Mouse (Mus musculus) neural tube, embryonic 14.5 days (tissue): Measurements from ENCODE around the gene Adprhl2. TPM values are rescaled to one million over a fixed set of nuclear protein-coding genes. Genes with fewer than 3 reads are reported as not detected.

Experiments used
- ATAC-seq: fragments of 200-750 bp; cut with Nextera tagmentation; 2 replicates; pipeline ENCODE4 v1.8.0; 2017; ENCODE audit warnings: low read depth, mild to moderate bottlenecking, moderate TSS enrichment, moderate library complexity
- H3K27ac ChIP-seq: fragments of 300-500 bp; sonication (generic); 2 replicates; pipeline ENCODE4 v1.5.1; 2014; ENCODE audit warnings: low read depth, mild to moderate bottlenecking, control low read depth, low read length, moderate library complexity, mixed read lengths
- H3K27me3 ChIP-seq: fragments of 300-500 bp; sonication (generic); 2 replicates; pipeline ENCODE4 v1.6.1; 2014; ENCODE audit warnings: low read length; ENCODE audit not compliant: control insufficient read depth, insufficient read depth
- H3K36me3 ChIP-seq: fragments of 300-500 bp; sonication (generic); 2 replicates; pipeline ENCODE4 v1.6.1; 2014; ENCODE audit warnings: low read length, mixed read lengths; ENCODE audit not compliant: control insufficient read depth, insufficient read depth
- H3K4me1 ChIP-seq: fragments of 300-500 bp; sonication (generic); 2 replicates; pipeline ENCODE4 v1.6.1; 2014; ENCODE audit warnings: low read length; ENCODE audit not compliant: control insufficient read depth, insufficient read depth
- H3K4me2 ChIP-seq: fragments of 300-500 bp; sonication (generic); 2 replicates; pipeline ENCODE4 v1.6.1; 2014; ENCODE audit warnings: mild to moderate bottlenecking, low read depth, low read length, control low read depth
- H3K4me3 ChIP-seq: fragments of 300-500 bp; sonication (generic); 2 replicates; pipeline ENCODE4 v1.5.1; 2014; ENCODE audit warnings: low read depth, low read length, control low read depth, mixed read lengths
- H3K9ac ChIP-seq: fragments of 300-500 bp; sonication (generic); replicated peaks from 2 replicates; pipeline ENCODE4 v1.6.1; 2014; ENCODE audit warnings: low read depth, mild to moderate bottlenecking, control low read depth, low read length, mixed read lengths
- H3K9me3 ChIP-seq: fragments of 300-500 bp; sonication (generic); 2 replicates; pipeline ENCODE4 v1.6.1; 2016; ENCODE audit warnings: low read length; ENCODE audit not compliant: control insufficient read depth
- WGBS: fragments of 180-500 bp; shearing (Covaris S2); extraction: QIAGEN DNeasy Blood & Tissue Kit; methylation state at CpG from one replicate; pipeline ENCODE4 v1.1.7; 2014; 5-methylcytosine and 5-hydroxymethylcytosine counted together
- polyA plus RNA-seq: library from polyadenylated mRNA; unstranded; fragments of >200 nt; fragmentation: Nextera tagmentation; extraction: Ambion mirVana; gene quantifications from 2 replicates; pipeline ENCODE4 v1.2.1, GENCODE M21; 2014

The Adprhl2 gene
- polyA plus RNA-seq, 1 experiment from 2014 or later, result 54.1 TPM

DNA sequence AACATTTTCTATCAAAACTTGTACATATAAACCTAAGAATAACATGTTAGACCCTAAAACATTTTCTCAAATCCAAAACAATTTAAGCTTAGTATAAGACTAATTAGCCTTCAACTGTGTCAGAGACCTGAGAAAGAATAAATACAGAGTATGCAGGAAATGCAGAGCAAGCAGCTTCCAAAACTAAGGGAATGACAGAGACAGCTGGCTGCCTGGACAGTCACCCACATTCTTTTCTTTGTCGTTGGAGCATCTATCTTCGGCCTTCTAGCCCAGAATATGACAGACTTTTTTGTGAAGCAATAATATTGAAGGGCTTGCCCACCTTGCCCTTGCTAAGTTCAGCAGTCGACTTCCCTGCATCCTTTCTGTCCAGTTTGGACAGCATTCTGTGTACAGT is 52.2 kb downstream of the Adprhl2 start:
- no peaks in the 10 kb centered on the region for H3K27me3 ChIP-seq
- 79% methylated on average over 3 of the region's 3 CpGs for WGBS
- no peak overlapping the region for H3K27ac ChIP-seq
- no peak overlapping the region for H3K9ac ChIP-seq
- H3K4me2 ChIP-seq, result no peak overlapping the region
- H3K4me3 ChIP-seq, result no peak overlapping the region
- H3K36me3 ChIP-seq, result peaks cover 16% of the 10 kb centered on the region; the same call in 1 of the 2 replicates
- H3K9me3 ChIP-seq, result no peaks in the 10 kb centered on the region
- no peak for ATAC-seq
- H3K4me1 ChIP-seq, result no peaks in the 10 kb centered on the region

Other genes with a start within 250 kb of the Adprhl2 start
- 46.4 and 48.3 TPM in 2 replicates for gene Lsm10, start 225.1 kb downstream of the Adprhl2 start, polyA plus RNA-seq
- 15.2 and 21.8 TPM in 2 replicates for gene Stk40, start 217.7 kb downstream of the Adprhl2 start, polyA plus RNA-seq
- 5.4 and 14.6 TPM in 2 replicates for gene Eva1b, start 174.0 kb downstream of the Adprhl2 start, polyA plus RNA-seq
- gene Sh3d21, start 158.2 kb downstream of the Adprhl2 start, polyA plus RNA-seq, result 0.67 and 1.5 TPM in 2 replicates
- 128 and 138 TPM in 2 replicates for gene Thrap3, start 118.9 kb downstream of the Adprhl2 start, polyA plus RNA-seq
- gene Map7d1, start 65.4 kb downstream of the Adprhl2 start, polyA plus RNA-seq, result 69.6 and 79.7 TPM in 2 replicates
- 32.9 and 68.5 TPM in 2 replicates for gene Trappc3, start 59.4 kb downstream of the Adprhl2 start, polyA plus RNA-seq
- gene Col8a2, start 34.9 kb downstream of the Adprhl2 start, polyA plus RNA-seq, result 1.3 and 6.1 TPM in 2 replicates
- 7.7 and 8.8 TPM in 2 replicates for gene Tekt2, start 4.0 kb upstream of the Adprhl2 start, polyA plus RNA-seq
- gene Ago3, start 107.9 kb upstream of the Adprhl2 start, polyA plus RNA-seq, result 15.0 and 22.9 TPM in 2 replicates
- gene Ago1, start 146.9 kb upstream of the Adprhl2 start, polyA plus RNA-seq, result 15.7 and 18.8 TPM in 2 replicates
- 11.3 and 12.7 TPM in 2 replicates for gene Ago4, start 211.8 kb upstream of the Adprhl2 start, polyA plus RNA-seq
- gene Clspn, start 235.2 kb upstream of the Adprhl2 start, polyA plus RNA-seq, result 3.0 and 3.4 TPM in 2 replicates